Mouse (Mus musculus) lung, adult 2 months (tissue): ENCODE results near the gene Asah2. TPM values are rescaled to one million over a fixed set of nuclear protein-coding genes. Genes with fewer than 3 reads are reported as not detected.
"Not testable (repeated sequence)": the region's sequence is repeated elsewhere in the genome, so short reads cannot be mapped to it uniquely, and the experiment has no call there.

Experiments used
- DNase-seq: peaks from one replicate; pipeline ENCODE4 v3.0.0; 2022
- H3K4me1 ChIP-seq: fragments of 200-500 bp; 2 replicates; pipeline ENCODE4 v1.6.1; 2011; ENCODE audit warnings: low read length; ENCODE audit not compliant: control insufficient read depth, insufficient read depth
- H3K4me3 ChIP-seq: fragments of 200-500 bp; replicated peaks from 2 replicates; pipeline ENCODE3; 2011; ENCODE audit warnings: low read depth, mild to moderate bottlenecking, control low read depth, low read length; ENCODE audit errors: extremely low read depth
- CTCF ChIP-seq: fragments of 200-500 bp; IDR thresholded peaks from 2 replicates; pipeline ENCODE4 v1.5.1; 2011; ENCODE audit warnings: mild to moderate bottlenecking, low read length, control low read depth; ENCODE audit not compliant: insufficient read depth
- POLR2A ChIP-seq: fragments of 200-500 bp; IDR thresholded peaks from 2 replicates; pipeline ENCODE4 v1.6.1; 2011; ENCODE audit warnings: low read depth, mild to moderate bottlenecking, control low read depth, low read length, borderline replicate concordance; ENCODE audit errors: extremely low read depth
- WGBS: fragments of 180-500 bp; shearing (Covaris S2); methylation state at CpG from one replicate; pipeline ENCODE4 v1.1.7; 2018; 5-methylcytosine and 5-hydroxymethylcytosine counted together
- polyA plus RNA-seq: library from polyadenylated mRNA; depleted of rRNA; stranded (reverse); fragments of >200 nt; gene quantifications from 2 replicates; pipeline ENCODE4 v1.2.3, GENCODE M21; 2012

Gene Asah2
- polyA plus RNA-seq, 1 experiment = 12.3 TPM

GRCm38 (mm10) chr19:32102976-32103300 is 5.1 kb downstream of the Asah2 start:
- Histone ChIP-seq H3K4me1 (peaks cover 6% of the 10 kb centered on the region), H3K4me3 (no peak overlapping the region)
- 36% methylated on average over 9 of the region's 9 CpGs for WGBS
- no peak for DNase-seq
- TF ChIP-seq CTCF (no peak), POLR2A (no peak)

- 51% methylated on average over 18 of the region's 18 CpGs for WGBS
These were observed 5.6 kb downstream of the Asah2 start for GRCm38 (mm10) chr19:32102294-32102975.

GRCm38 (mm10) chr19:32098582-32098981 is 9.4 kb downstream of the Asah2 start:
- DNase-seq = no peak
- Histone ChIP-seq H3K4me3 (no peak overlapping the region), H3K4me1 (no peaks in the 10 kb centered on the region; the same call in 1 of the 2 replicates)
- WGBS = 77% methylated on average over 3 of the region's 3 CpGs
- TF ChIP-seq CTCF (no peak), POLR2A (no peak)

More at GRCm38 (mm10) chr19:32102294-32102975, 5.6 kb downstream of the Asah2 start:
- TF ChIP-seq CTCF (no peak), POLR2A (no peak)
- H3K4me3 ChIP-seq = no peak overlapping the region
- no peak for DNase-seq
- peaks cover 6% of the 10 kb centered on the region for H3K4me1 ChIP-seq

GRCm38 (mm10) chr19:32092358-32092757 is 15.7 kb downstream of the Asah2 start:
- no peaks in the 10 kb centered on the region for H3K4me1 ChIP-seq
- no peak overlapping the region for H3K4me3 ChIP-seq
- DNase-seq = no peak
- 92% methylated on average over 4 of the region's 4 CpGs for WGBS
- no peak for TF ChIP-seq POLR2A
- TF ChIP-seq CTCF = no peak

GRCm38 (mm10) chr19:32090804-32091203 is 17.2 kb downstream of the Asah2 start:
- TF ChIP-seq POLR2A (no peak), CTCF (no peak)
- Histone ChIP-seq H3K4me3 (no peak overlapping the region), H3K4me1 (no peaks in the 10 kb centered on the region)
- no peak for DNase-seq
- WGBS = 90% methylated on average over 4 of the region's 4 CpGs

- Histone ChIP-seq H3K4me1 (no peaks in the 10 kb centered on the region), H3K4me3 (no peak overlapping the region)
- TF ChIP-seq POLR2A = no peak
- TF ChIP-seq CTCF = no peak
- 77% methylated on average over 1 of the region's 1 CpGs for WGBS
- no peak for DNase-seq
These were observed 19.4 kb downstream of the Asah2 start for GRCm38 (mm10) chr19:32088570-32088969.

GRCm38 (mm10) chr19:32087736-32088470 is 20.1 kb downstream of the Asah2 start:
- no peak for DNase-seq
- no peaks in the 10 kb centered on the region for H3K4me1 ChIP-seq
- TF ChIP-seq CTCF = no peak
- no peak for TF ChIP-seq POLR2A
- H3K4me3 ChIP-seq = no peak overlapping the region
- WGBS = 70% methylated on average over 6 of the region's 6 CpGs

- DNase-seq, H3K4me1 ChIP-seq, H3K4me3 ChIP-seq: not testable (repeated sequence)
- WGBS = 86% methylated on average over 1 of the region's 1 CpGs
These were observed 23.2 kb downstream of the Asah2 start for GRCm38 (mm10) chr19:32084813-32085212.

GRCm38 (mm10) chr19:32070340-32070739 is 37.7 kb downstream of the Asah2 start:
- no peak for DNase-seq
- WGBS = 72% methylated on average over 2 of the region's 2 CpGs
- TF ChIP-seq POLR2A = no peak
- no peak for TF ChIP-seq CTCF
- Histone ChIP-seq H3K4me3 (no peak overlapping the region), H3K4me1 (no peaks in the 10 kb centered on the region)

- 57% methylated on average over 2 of the region's 2 CpGs for WGBS
These were observed 38.4 kb downstream of the Asah2 start for GRCm38 (mm10) chr19:32069598-32069997.

More at GRCm38 (mm10) chr19:32069598-32069997, 38.4 kb downstream of the Asah2 start:
- Histone ChIP-seq H3K4me3 (no peak overlapping the region), H3K4me1 (peaks cover 3% of the 10 kb centered on the region; the same call in 1 of the 2 replicates)
- TF ChIP-seq CTCF (no peak), POLR2A (no peak)
- no peak for DNase-seq
